Mouse (Mus musculus) granulocyte monocyte progenitor cell, adult 5-6 weeks (primary cell): ENCODE results near the gene Siah1a. TPM values are rescaled to one million over a fixed set of nuclear protein-coding genes. Genes with fewer than 3 reads are reported as not detected.
A peak's percentile ranks its signal among the peaks of the same experiment; 100 is the strongest.

ENCODE experiments used
- ATAC-seq: replicated peaks from 2 replicates; pipeline ENCODE4 v1.8.0; 2016; ENCODE audit warnings: mild to moderate bottlenecking, moderate TSS enrichment, inconsistent platforms; ENCODE audit not compliant: poor library complexity, severe bottlenecking
- total RNA-seq, 2 experiments: library from RNA; stranded (forward) in 1 of 2; stranded (reverse) in 1 of 2; fragments of 200-712, 200-1000 nt in 1 of 2; fragments of >200 nt in 1 of 2; fragmentation: Nextera tagmentation in 1 of 2; gene quantifications; 2 replicates each; pipeline ENCODE4 v1.2.3; 2014 to 2017

Siah1a gene
- total RNA-seq (2014; fragmentation: Nextera tagmentation) (8.1 and 14.1 TPM in 2 replicates), total RNA-seq (2017) (14.5 and 21.0 TPM in 2 replicates)

- peak; percentile 51 for ATAC-seq
Measured at GRCm38 (mm10) chr8:86745221-86745934, at the start of gene Siah1a, which contains the start of gene Gm10638. Gene Siah1a (minus strand): TSS chr8:86745934. Gene Gm10638 (plus strand): TSS chr8:86745699.

GRCm38 (mm10) chr8:86794716-86795115, 49.0 kb upstream of the Siah1a start:
- ATAC-seq = no peak

- no peak for ATAC-seq
Measured at GRCm38 (mm10) chr8:86791542-86791941, 45.8 kb upstream of the Siah1a start.

- no peak for ATAC-seq
Measured at GRCm38 (mm10) chr8:86789576-86789975, 43.8 kb upstream of the Siah1a start.

DNA sequence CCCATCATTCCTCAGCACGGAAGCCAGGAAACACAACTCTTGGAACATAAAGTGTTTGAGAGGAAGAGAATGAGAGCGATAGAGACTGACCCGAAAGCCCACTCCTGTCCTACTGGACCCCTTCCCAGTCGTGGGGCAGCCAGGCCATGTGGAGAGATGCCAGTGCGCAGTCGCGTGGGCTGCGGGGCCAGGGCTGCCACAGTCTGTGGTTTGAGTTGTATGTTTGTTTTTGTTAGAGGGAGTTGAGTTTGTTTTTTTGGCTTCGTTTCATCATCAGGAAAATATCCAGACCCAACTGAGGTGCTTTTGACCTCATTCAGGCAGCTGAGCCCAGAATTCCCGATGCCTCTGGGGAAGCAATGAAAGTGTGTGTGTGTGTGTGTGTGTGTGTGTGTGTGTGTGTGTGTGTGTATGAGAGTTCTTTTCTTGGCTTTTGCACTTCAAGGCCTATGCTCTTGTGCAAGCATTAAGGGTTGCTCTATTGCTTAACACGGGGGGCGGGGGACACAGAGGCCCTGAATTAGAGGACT, 42.2 kb upstream of the Siah1a start:
- peak; percentile 65 for ATAC-seq

- ATAC-seq = no peak; the same call in 1 of the 2 replicates
Measured at GRCm38 (mm10) chr8:86786498-86786897, 40.8 kb upstream of the Siah1a start.

- ATAC-seq = no peak
Measured at GRCm38 (mm10) chr8:86781094-86781493, 35.4 kb upstream of the Siah1a start.

GRCm38 (mm10) chr8:86779207-86779606, 33.5 kb upstream of the Siah1a start:
- ATAC-seq = no peak

DNA sequence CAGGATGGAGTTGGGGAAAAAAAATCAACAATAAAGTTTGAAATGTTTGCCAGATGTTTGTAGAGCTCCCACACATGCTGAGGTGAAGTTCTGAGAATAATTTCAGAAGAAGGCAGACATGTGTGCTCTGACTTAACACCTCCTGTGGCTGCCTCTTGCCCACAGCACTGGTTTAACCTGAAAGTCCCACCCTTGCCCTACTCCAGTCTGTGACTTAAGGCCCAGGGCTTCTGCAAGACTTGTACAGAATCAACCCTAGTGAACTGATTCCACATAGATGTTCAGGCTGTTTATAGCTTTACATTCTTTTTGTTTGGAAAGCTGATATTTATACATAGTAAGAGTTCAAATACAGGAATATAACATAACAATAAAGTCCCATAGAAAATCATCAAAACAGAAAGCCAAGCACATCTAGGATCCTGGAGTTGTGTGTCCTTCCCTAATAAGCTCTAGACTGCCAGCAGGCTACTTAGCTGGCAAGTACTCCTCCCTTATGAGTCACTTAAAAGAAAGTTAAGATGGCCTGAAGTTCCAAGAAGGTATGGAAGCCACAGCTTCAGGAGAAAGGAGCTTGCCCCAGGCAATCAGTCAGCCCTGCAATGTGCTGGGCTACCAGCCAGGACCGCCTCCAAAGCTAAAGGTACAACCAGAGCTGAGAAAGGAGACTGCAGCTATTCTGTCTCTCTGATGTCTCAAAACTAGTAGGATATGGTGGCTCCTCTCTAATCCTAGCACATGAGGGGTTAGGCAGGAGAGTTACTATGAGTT, 24.4 kb upstream of the Siah1a start:
- no peak for ATAC-seq

GRCm38 (mm10) chr8:86768499-86768898, 22.8 kb upstream of the Siah1a start:
- ATAC-seq = no peak

DNA sequence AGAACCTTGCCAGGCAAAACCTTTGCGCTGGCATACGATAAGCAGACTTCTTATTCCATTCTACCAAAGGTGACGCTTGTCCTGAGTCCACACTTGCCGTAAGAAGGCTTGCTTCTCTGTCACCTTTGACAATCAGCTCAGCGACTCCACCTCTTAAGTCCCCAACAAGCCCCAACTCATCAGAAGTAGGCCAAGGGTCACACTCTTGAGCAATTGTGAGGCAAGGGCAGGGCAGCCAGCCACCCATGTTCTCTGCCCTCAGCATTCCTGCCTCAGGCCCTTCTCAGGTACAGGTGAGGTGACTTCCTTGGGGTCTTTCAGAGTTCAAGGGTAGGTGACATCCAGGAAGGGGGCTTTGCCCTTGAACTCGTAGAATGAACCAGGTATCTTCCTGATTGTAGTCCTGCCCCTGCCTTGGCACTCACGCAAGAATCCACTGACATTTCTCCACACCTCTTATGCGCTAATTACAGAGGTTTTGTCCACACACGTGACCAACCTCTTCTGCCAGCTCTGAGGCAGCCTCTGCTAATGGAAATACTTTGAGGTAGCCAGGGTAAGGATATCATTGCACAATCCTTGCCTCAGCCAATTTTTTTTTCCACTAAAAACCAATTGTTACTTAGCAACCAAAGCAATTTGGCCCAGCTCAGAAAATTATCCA, 20.9 kb upstream of the Siah1a start:
- ATAC-seq = peak; percentile 80

DNA sequence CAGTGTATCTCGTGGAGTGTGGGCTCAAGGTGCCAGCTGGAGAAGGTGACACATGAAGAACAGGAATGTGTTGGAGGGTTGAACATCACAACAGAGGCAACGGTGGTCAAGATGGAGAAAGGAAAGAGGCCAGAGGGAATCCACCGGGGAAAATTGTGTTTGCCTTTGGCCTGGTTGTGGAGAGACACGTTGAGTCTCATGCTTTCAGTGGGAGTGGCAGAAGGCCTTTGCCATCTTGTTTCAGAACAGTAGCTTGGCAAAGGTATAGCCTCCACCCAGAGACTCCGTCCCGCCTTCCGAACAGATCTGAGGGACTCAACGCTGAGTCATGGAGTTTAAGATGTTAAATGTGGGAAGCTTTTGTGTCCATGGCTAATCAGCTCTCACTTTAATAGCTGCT, 19.9 kb upstream of the Siah1a start:
- ATAC-seq = no peak

DNA sequence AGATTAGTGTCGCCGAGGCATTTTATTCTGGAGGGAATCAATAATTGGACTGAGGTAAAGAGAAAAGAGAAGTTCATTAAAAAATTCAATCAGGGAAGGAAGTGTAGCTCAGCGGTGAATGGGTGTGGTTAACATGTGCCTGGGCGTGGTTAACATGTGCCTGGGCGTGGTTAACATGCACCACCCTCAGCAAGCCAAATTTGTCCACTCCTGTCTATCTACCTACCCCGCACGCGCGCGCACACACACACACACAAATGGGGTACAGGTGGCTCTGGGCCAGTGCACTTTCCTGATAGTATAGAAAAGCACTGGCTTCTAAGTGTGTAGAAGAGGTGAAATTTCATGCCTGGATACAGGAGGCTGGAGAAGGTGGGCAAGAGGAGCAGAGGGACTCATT, 19.4 kb upstream of the Siah1a start:
- ATAC-seq = peak; percentile 78

DNA sequence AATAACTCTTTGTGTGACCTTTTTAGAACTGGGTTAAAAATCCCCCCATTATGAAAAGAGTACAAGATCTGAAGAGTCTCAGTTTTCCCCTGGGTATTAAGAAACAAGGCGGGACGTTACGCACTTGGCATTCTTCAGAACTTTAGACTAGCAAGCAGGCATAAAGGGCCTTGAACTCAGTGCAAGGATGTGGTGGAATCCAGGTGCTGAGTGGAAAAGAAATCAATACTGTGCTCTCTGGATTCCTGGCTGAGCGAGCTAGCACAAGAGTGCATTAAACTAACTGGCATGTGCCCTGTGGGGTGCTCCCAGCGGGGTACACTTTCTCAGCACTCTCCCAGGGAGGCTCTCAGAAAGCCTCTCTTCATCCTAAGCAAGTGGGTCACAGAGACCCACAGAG, 17.1 kb upstream of the Siah1a start:
- ATAC-seq = no peak

- ATAC-seq = no peak
Measured at GRCm38 (mm10) chr8:86760746-86761145, 15.0 kb upstream of the Siah1a start.

GRCm38 (mm10) chr8:86759090-86759491, 13.4 kb upstream of the Siah1a start:
- ATAC-seq = no peak

- ATAC-seq = no peak
Measured at GRCm38 (mm10) chr8:86758651-86759050, 12.9 kb upstream of the Siah1a start.

GRCm38 (mm10) chr8:86756948-86757733, 11.4 kb upstream of the Siah1a start:
- peak; percentile 81 for ATAC-seq

DNA sequence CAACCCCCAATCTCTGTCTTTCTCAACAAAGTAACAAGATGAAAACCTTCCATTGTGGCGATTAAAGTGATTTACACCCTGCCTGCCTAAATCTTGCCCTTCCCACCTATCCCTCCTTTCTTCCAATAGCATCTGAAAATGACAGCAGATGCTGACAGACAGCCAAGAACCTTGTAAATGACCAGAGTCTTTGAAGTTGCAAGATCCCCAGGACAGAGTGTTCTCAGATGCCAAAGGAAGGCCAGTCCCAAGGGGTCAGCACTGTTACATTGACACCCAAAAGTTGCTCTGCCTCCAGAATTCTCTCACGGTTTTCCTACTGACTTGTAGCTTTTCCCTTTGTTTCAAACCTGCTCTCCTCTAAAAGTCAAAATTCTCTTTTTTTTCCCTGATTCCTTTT, 4.1 kb upstream of the Siah1a start:
- ATAC-seq = no peak

DNA sequence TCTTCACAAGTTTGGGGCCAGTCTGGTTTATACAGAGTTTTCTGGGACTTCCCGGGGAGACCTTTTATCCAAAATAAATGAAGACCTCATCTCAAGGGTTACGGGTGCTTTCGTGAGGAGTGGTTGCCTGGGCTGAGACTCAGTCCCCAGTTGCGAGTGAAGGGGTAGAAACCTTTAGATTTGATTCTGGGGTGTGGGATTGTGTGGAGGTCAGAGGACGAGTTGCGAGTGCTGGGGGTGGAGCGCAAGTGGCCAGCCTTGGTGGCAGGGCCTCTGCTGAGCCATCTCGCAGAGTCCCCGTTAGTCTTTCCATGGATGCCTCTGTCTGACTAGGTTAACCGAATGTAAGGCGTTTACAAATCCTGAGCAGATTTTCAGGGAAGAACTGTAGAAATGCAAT, 777 bp upstream of the Siah1a start:
- ATAC-seq = peak; percentile 23; the same call in 1 of the 2 replicates
